Mouse (Mus musculus): Measurements from ENCODE around the gene A26c2. TPM values are rescaled to one million over a fixed set of nuclear protein-coding genes. Genes with fewer than 3 reads are reported as not detected.

A26c2 gene
- not detected in 2 replicates for polyA plus RNA-seq (2011; ENCODE audit: insufficient read depth, insufficient read length, low replicate concordance, missing spikeins)

GRCm38 (mm10) chr7:62823573-62823972 is at the start of gene A26c2:
TSS of gene A26c2 (minus strand) at chr7:62823673.
- 69% methylated on average over 7 of the region's 7 CpGs for WGBS
- H3K27ac ChIP-seq (ENCODE audit: control insufficient read depth, insufficient read depth, low read depth, low read length, poor library complexity): no peak within 1 kb of the TSS
- no peaks in the 10 kb centered on the region for H3K4me1 ChIP-seq (ENCODE audit: control insufficient read depth, insufficient read depth, low read length)
- TF ChIP-seq POLR2A (IDR thresholded peaks at IDR 0.05; ENCODE audit: borderline replicate concordance, control insufficient read depth, low read depth, low read length): no peak
- no peak for TF ChIP-seq CTCF (IDR thresholded peaks at IDR 0.05; ENCODE audit: control insufficient read depth, insufficient read depth, low read length)
- H3K4me3 ChIP-seq (replicated peaks; ENCODE audit: control insufficient read depth, low read depth, low read length): no peak within 1 kb of the TSS

GRCm38 (mm10) chr7:62851471-62851870 is 28.0 kb upstream of the A26c2 start:
- TF ChIP-seq POLR2A (IDR thresholded peaks at IDR 0.05; ENCODE audit: borderline replicate concordance, control insufficient read depth, low read depth, low read length) (no peak), CTCF (IDR thresholded peaks at IDR 0.05; ENCODE audit: control insufficient read depth, insufficient read depth, low read length) (no peak)
- Histone ChIP-seq H3K27ac (ENCODE audit: control insufficient read depth, insufficient read depth, low read depth, low read length, poor library complexity) (no peak overlapping the region), H3K4me1 (ENCODE audit: control insufficient read depth, insufficient read depth, low read length) (no peaks in the 10 kb centered on the region), H3K4me3 (replicated peaks; ENCODE audit: control insufficient read depth, low read depth, low read length) (no peak overlapping the region)
